Mouse (Mus musculus): Measurements from ENCODE around the gene Grip1. TPM values are rescaled to one million over a fixed set of nuclear protein-coding genes. Genes with fewer than 3 reads are reported as not detected.

Gene Grip1
- polyA plus RNA-seq, 1 experiment from 2014 or later = 0.55 TPM

DNA sequence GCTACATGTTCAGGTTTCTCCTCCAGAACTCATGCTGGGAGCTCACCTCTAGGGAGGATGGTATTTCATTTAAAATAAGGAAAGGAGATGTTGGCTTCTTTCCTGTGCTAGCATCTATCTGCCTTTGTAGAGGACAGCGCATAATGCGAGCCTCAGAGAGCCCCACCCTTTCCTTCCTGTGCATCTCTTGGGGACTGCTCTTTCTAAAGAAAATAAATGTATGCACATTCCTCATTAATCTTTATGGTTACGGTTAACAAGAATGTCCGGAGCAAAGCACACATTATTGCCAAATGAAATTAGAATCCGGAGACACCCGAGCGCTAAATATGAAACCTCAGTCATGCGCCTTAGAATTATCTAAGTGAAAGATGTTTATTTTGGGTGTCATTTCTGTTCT, 490.3 kb downstream of the Grip1 start:
- Histone ChIP-seq H3K27me3 (ENCODE audit: control insufficient read depth, insufficient read depth, low read depth, low read length) (no peaks in the 10 kb centered on the region), H3K9ac (ENCODE audit: low read depth, low read length) (no peak overlapping the region), H3K4me2 (ENCODE audit: low read depth, low read length) (no peak overlapping the region), H3K27ac (ENCODE audit: low read length) (no peak overlapping the region), H3K9me3 (replicated peaks; ENCODE audit: control insufficient read depth, low read length) (no peaks in the 10 kb centered on the region), H3K36me3 (ENCODE audit: control insufficient read depth, insufficient read depth) (no peaks in the 10 kb centered on the region), H3K4me3 (ENCODE audit: low read depth, low read length) (no peak overlapping the region), H3K4me1 (ENCODE audit: control insufficient read depth, low read depth, low read length) (no peaks in the 10 kb centered on the region)
- no peak for ATAC-seq (ENCODE audit: low read depth)
- 74% methylated on average over 8 of the region's 8 CpGs for WGBS (ENCODE audit: insufficient replicate concordance)

DNA sequence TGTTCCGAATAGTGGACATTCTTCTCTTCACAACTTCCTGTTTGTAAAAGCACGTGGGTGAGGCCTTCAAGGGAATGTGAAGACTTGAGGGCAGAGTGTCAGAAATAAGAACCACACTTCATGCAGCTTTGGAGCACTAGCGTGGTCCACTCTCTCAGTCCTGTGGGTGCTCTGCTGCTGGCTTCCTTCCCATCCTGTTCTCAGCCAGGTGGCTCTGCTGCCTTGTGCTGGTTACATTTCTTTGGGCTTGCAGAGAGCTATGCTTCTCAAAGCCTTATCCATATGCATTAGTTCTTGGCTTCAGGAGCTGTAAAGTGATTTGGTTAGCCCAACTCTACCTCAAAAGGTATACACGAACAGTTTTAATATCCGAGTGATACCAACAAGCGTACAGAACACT, 497.8 kb downstream of the Grip1 start:
- Histone ChIP-seq H3K27ac (ENCODE audit: low read length) (no peak overlapping the region), H3K27me3 (ENCODE audit: control insufficient read depth, insufficient read depth, low read depth, low read length) (no peaks in the 10 kb centered on the region), H3K36me3 (ENCODE audit: control insufficient read depth, insufficient read depth) (no peaks in the 10 kb centered on the region), H3K9ac (ENCODE audit: low read depth, low read length) (no peak overlapping the region), H3K4me3 (ENCODE audit: low read depth, low read length) (no peak overlapping the region), H3K4me1 (ENCODE audit: control insufficient read depth, low read depth, low read length) (no peaks in the 10 kb centered on the region), H3K9me3 (replicated peaks; ENCODE audit: control insufficient read depth, low read length) (no peaks in the 10 kb centered on the region), H3K4me2 (ENCODE audit: low read depth, low read length) (no peak overlapping the region)
- 56% methylated on average over 6 of the region's 6 CpGs for WGBS (ENCODE audit: insufficient replicate concordance)
- ATAC-seq (ENCODE audit: low read depth) = no peak

DNA sequence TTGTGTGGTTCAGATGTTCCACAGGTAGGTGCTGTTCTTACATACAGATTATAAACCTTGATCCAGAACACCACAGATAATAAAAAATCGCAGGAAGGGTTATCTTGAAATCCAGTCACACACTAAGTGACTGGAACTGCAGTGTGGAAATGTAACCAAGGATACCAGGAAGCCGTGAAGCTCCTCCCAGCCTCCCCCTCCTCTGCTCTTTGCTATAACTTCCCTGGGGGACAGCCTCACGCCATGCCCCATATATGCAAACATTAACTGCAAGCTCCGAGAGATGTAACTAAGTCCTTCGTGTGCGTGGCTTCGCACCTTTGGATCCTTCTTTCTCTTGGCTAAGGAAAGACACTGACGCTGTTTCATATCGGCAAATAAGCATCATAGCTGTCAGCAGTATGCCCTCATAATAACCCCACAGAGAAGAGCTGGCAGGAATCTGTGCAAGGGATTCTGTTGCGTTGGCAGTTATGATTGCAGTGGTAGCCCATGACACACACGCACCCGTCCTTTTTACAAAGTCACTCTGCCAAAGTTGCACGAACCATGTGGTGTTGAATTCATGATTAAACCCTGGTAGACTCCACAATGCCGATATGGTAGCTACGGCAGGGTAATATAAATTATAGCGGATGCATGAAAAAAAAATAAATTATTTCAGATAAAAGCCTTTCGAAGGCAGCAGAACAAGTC, 503.8 kb downstream of the Grip1 start:
- WGBS (ENCODE audit: insufficient replicate concordance) = 71% methylated on average over 17 of the region's 17 CpGs

DNA sequence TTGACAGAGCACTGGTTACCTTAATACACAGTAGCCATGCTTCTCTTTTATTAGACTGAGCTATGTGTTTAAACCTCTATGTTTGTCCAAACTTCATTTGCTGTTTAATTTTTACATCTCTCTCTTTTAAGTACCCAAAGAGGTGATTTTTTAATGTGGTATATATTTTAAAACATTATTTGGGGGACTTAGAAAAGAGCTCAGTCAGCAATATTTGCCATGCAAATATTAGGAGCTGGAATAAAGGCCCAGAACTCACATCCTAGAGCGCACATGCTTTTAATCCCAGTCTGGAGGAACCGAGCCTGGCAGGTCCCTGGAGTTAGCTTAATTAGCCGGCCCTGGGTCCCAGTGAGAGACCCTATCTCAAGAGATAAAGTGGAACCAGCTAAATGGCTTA, 507.3 kb downstream of the Grip1 start:
- Histone ChIP-seq H3K9me3 (replicated peaks; ENCODE audit: control insufficient read depth, low read length) (no peaks in the 10 kb centered on the region), H3K4me1 (ENCODE audit: control insufficient read depth, low read depth, low read length) (no peaks in the 10 kb centered on the region), H3K27me3 (ENCODE audit: control insufficient read depth, insufficient read depth, low read depth, low read length) (no peaks in the 10 kb centered on the region), H3K4me3 (ENCODE audit: low read depth, low read length) (no peak overlapping the region), H3K4me2 (ENCODE audit: low read depth, low read length) (no peak overlapping the region), H3K27ac (ENCODE audit: low read length) (no peak overlapping the region), H3K36me3 (ENCODE audit: control insufficient read depth, insufficient read depth) (no peaks in the 10 kb centered on the region), H3K9ac (ENCODE audit: low read depth, low read length) (no peak overlapping the region)
- WGBS (ENCODE audit: insufficient replicate concordance) = 62% methylated on average over 3 of the region's 3 CpGs
- ATAC-seq (ENCODE audit: low read depth) = no peak

More for the DNA sequence above, 503.8 kb downstream of the Grip1 start:
- no peaks in the 10 kb centered on the region for H3K4me1 ChIP-seq (ENCODE audit: control insufficient read depth, low read depth, low read length)
- no peaks in the 10 kb centered on the region for H3K9me3 ChIP-seq (replicated peaks; ENCODE audit: control insufficient read depth, low read length)
- no peaks in the 10 kb centered on the region for H3K27me3 ChIP-seq (ENCODE audit: control insufficient read depth, insufficient read depth, low read depth, low read length)
- H3K27ac ChIP-seq (ENCODE audit: low read length) = no peak overlapping the region
- H3K4me3 ChIP-seq (ENCODE audit: low read depth, low read length) = no peak overlapping the region
- no peak overlapping the region for H3K4me2 ChIP-seq (ENCODE audit: low read depth, low read length)
- no peak for ATAC-seq (ENCODE audit: low read depth)
- H3K9ac ChIP-seq (ENCODE audit: low read depth, low read length) = no peak overlapping the region
- H3K36me3 ChIP-seq (ENCODE audit: control insufficient read depth, insufficient read depth) = no peaks in the 10 kb centered on the region

DNA sequence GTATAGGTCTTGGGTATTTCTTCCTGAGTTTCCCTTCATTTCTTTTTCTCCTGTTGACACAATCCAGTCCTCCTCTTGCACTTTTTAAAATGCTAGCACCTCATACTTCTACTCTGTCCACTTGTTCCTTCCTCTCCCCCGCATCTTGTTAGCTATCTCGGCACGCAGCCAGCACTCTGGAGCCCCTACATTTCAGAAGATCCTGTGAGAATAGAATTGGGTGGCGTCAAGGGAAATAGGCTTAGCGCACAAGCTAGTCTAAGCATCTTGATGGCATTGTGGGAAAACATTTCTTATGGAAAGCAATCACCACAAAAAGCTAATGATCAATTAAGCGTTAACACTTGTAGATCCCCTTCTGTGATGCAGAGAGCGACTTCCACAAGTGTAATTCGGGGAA, 512.7 kb downstream of the Grip1 start:
- no peaks in the 10 kb centered on the region for H3K4me1 ChIP-seq (ENCODE audit: control insufficient read depth, low read depth, low read length)
- no peak overlapping the region for H3K4me2 ChIP-seq (ENCODE audit: low read depth, low read length)
- H3K4me3 ChIP-seq (ENCODE audit: low read depth, low read length) = no peak overlapping the region
- H3K9me3 ChIP-seq (replicated peaks; ENCODE audit: control insufficient read depth, low read length) = no peaks in the 10 kb centered on the region
- no peak overlapping the region for H3K27ac ChIP-seq (ENCODE audit: low read length)
- WGBS (ENCODE audit: insufficient replicate concordance) = 63% methylated on average over 8 of the region's 8 CpGs
- H3K27me3 ChIP-seq (ENCODE audit: control insufficient read depth, insufficient read depth, low read depth, low read length) = no peaks in the 10 kb centered on the region
- no peak overlapping the region for H3K9ac ChIP-seq (ENCODE audit: low read depth, low read length)
- ATAC-seq (ENCODE audit: low read depth) = no peak
- no peaks in the 10 kb centered on the region for H3K36me3 ChIP-seq (ENCODE audit: control insufficient read depth, insufficient read depth)

DNA sequence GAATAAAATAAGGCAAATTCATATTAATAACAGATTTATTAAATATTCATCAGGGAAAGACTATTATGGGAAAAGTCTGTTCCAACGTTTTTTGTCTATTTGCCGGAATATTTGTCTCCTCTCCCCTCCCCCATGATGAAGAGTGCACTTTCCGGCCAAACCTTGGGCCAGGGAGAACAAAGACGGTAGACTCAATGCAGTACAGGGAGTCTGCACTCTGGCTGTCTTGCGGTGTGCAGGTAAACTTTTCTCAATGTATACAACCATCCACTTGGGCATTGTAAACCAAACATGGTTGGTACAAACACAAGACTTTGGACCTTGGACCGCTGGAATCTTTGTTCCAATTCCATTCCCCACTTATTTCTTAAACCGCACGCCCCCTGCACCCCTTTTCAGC, 525.8 kb downstream of the Grip1 start:
- H3K27ac ChIP-seq (ENCODE audit: low read length) = no peak overlapping the region
- H3K9me3 ChIP-seq (replicated peaks; ENCODE audit: control insufficient read depth, low read length) = no peaks in the 10 kb centered on the region
- no peak overlapping the region for H3K9ac ChIP-seq (ENCODE audit: low read depth, low read length)
- H3K27me3 ChIP-seq (ENCODE audit: control insufficient read depth, insufficient read depth, low read depth, low read length) = no peaks in the 10 kb centered on the region
- 49% methylated on average over 8 of the region's 8 CpGs for WGBS (ENCODE audit: insufficient replicate concordance)
- H3K4me1 ChIP-seq (ENCODE audit: control insufficient read depth, low read depth, low read length) = no peaks in the 10 kb centered on the region
- H3K4me2 ChIP-seq (ENCODE audit: low read depth, low read length) = no peak overlapping the region
- no peaks in the 10 kb centered on the region for H3K36me3 ChIP-seq (ENCODE audit: control insufficient read depth, insufficient read depth)
- no peak for ATAC-seq (ENCODE audit: low read depth)
- H3K4me3 ChIP-seq (ENCODE audit: low read depth, low read length) = no peak overlapping the region

DNA sequence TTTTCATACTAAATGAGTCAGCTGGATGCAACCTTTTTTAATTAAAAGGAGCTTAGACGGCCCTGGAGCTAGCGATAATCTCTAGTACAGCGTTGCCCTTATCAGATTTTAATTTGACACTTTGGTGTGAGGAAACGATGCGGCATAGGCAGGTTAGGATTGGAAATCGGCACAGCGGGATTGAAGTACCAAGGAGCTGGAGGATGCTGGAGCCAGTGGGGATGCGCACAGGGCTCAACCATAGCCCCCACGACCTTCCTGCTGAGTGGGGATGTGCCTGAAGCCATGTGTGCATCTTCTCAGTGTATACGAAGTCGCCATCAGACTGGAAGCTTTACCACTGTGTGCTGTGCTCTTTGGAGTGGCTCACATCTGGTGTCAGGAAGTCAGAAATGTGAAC, 526.4 kb downstream of the Grip1 start:
- Histone ChIP-seq H3K4me1 (ENCODE audit: control insufficient read depth, low read depth, low read length) (no peaks in the 10 kb centered on the region), H3K27me3 (ENCODE audit: control insufficient read depth, insufficient read depth, low read depth, low read length) (no peaks in the 10 kb centered on the region), H3K4me3 (ENCODE audit: low read depth, low read length) (no peak overlapping the region), H3K9me3 (replicated peaks; ENCODE audit: control insufficient read depth, low read length) (no peaks in the 10 kb centered on the region), H3K9ac (ENCODE audit: low read depth, low read length) (no peak overlapping the region), H3K36me3 (ENCODE audit: control insufficient read depth, insufficient read depth) (no peaks in the 10 kb centered on the region), H3K27ac (ENCODE audit: low read length) (no peak overlapping the region), H3K4me2 (ENCODE audit: low read depth, low read length) (no peak overlapping the region)
- no peak for ATAC-seq (ENCODE audit: low read depth)
- WGBS (ENCODE audit: insufficient replicate concordance) = 51% methylated on average over 11 of the region's 11 CpGs

DNA sequence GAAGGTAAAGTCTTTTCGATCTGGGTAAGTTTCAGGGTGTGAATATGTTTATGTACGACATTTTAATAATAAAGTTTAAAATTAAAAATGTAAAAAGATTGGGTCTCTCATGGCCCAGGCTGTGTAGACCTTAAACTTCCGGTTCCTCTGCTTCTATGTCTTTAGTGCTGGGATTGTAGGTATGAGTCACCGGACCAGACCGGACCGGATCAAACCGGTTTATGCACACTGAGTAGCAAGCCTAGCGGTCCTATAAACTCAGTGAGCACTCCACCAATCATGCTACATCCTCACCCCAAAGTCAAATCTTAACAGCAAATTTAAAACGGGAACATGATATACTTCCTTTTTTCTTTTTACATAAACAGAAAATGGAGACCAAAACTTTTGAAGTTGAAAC, 530.7 kb downstream of the Grip1 start:
- ATAC-seq (ENCODE audit: low read depth) = no peak
- Histone ChIP-seq H3K27me3 (ENCODE audit: control insufficient read depth, insufficient read depth, low read depth, low read length) (no peaks in the 10 kb centered on the region), H3K27ac (ENCODE audit: low read length) (no peak overlapping the region), H3K4me3 (ENCODE audit: low read depth, low read length) (no peak overlapping the region), H3K4me2 (ENCODE audit: low read depth, low read length) (no peak overlapping the region), H3K9me3 (replicated peaks; ENCODE audit: control insufficient read depth, low read length) (no peaks in the 10 kb centered on the region), H3K36me3 (ENCODE audit: control insufficient read depth, insufficient read depth) (no peaks in the 10 kb centered on the region), H3K9ac (ENCODE audit: low read depth, low read length) (no peak overlapping the region), H3K4me1 (ENCODE audit: control insufficient read depth, low read depth, low read length) (no peaks in the 10 kb centered on the region)
- 71% methylated on average over 9 of the region's 9 CpGs for WGBS (ENCODE audit: insufficient replicate concordance)

DNA sequence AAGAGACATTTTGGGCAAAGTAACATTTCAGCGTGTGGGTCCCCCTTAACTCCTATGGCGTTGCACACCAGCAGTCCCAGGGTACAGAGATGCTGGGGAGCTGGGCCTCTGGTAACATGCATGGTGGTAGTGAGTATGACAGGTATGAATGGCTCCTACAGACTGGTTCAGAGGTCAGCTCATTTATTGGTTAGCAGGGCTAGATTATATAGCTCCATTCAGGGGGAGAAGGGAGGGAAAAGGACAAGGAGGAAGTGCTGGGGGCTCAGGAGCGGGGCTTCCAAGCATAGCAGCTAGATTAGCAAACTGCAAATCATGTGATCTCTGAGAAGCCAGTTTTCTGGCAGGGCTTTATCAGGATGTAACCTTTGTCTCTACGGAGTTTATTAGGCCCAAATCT, 544.8 kb downstream of the Grip1 start:
- no peaks in the 10 kb centered on the region for H3K4me1 ChIP-seq (ENCODE audit: control insufficient read depth, low read depth, low read length)
- H3K4me3 ChIP-seq (ENCODE audit: low read depth, low read length) = no peak overlapping the region
- no peak overlapping the region for H3K9ac ChIP-seq (ENCODE audit: low read depth, low read length)
- no peak for ATAC-seq (ENCODE audit: low read depth)
- no peak overlapping the region for H3K4me2 ChIP-seq (ENCODE audit: low read depth, low read length)
- 46% methylated on average over 4 of the region's 4 CpGs for WGBS (ENCODE audit: insufficient replicate concordance)
- no peak overlapping the region for H3K27ac ChIP-seq (ENCODE audit: low read length)
- no peaks in the 10 kb centered on the region for H3K36me3 ChIP-seq (ENCODE audit: control insufficient read depth, insufficient read depth)
- no peaks in the 10 kb centered on the region for H3K27me3 ChIP-seq (ENCODE audit: control insufficient read depth, insufficient read depth, low read depth, low read length)
- no peaks in the 10 kb centered on the region for H3K9me3 ChIP-seq (replicated peaks; ENCODE audit: control insufficient read depth, low read length)

Measured in liver, embryonic 16.5 days (tissue).